Mouse (Mus musculus): ENCODE measurements around the gene 2200002D01Rik. TPM values are rescaled to one million over a fixed set of nuclear protein-coding genes. Genes with fewer than 3 reads are reported as not detected.

Gene 2200002D01Rik
- total and polyA plus RNA-seq, 3 experiments = 0.22 TPM; not detected in 2

DNA sequence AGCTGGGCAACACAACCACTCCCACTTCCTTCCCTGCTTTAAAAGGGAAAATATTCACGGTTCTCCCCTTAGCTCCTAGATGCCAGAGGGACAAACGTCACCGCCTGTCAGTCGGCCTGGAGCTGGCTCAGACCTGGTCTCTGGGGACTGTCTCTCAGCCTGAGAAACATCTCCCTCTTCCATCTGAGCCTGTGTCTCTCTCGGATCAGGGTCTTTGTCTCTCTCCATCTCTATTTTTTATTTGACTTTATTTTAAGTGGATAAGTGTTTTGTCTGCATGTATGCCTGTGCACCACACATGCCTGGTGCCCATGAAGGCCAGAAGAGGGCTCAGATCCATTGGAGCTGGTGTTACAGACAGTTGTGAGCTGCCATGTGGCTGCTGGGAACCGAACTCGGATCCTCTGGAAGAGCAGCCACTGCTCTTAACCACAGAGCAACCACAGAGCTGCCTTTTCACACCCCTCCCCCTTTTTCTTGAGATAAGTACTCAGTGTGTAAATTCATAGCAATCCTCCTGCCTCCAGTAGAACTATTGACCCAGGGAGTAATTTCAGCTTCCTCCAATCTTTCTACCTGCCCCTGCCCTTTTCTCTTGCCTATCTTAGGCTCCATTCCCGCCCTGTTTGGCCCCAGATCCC is 44.3 kb upstream of the 2200002D01Rik start:
- H3K36me3 ChIP-seq (replicated peaks) = no peaks in the 10 kb centered on the region
- no peak for DNase-seq (ENCODE audit: low spot score)
- no peaks in the 10 kb centered on the region for H3K9me3 ChIP-seq (replicated peaks)
- H3K4me1 ChIP-seq (ENCODE audit: insufficient read depth, low read depth, low read length) = peaks cover 39% of the 10 kb centered on the region
- H3K27me3 ChIP-seq (ENCODE audit: insufficient read depth, low read length) = peaks cover 43% of the 10 kb centered on the region
- ATAC-seq (ENCODE audit: extremely low read depth, insufficient number of reproducible peaks, low FRiP score, poor library complexity, severe bottlenecking) = no peak
- H3K4me3 ChIP-seq (ENCODE audit: low read depth, low read length) = no peak overlapping the region
- TF ChIP-seq POLR2AphosphoS5 (IDR thresholded peaks at IDR 0.05; ENCODE audit: insufficient replicate concordance, low read depth, low read length) (no peak), TAL1 (conservative IDR thresholded peaks at IDR 0.05; ENCODE audit: low read depth, low read length) (no peak), GATA2 (IDR thresholded peaks at IDR 0.05; ENCODE audit: borderline replicate concordance, low read depth, low read length) (no peak), GATA1 (IDR thresholded peaks at IDR 0.05; ENCODE audit: borderline replicate concordance, low read length) (no peak), CTCF (IDR thresholded peaks at IDR 0.05; ENCODE audit: low read depth, low read length) (no peak)

DNA sequence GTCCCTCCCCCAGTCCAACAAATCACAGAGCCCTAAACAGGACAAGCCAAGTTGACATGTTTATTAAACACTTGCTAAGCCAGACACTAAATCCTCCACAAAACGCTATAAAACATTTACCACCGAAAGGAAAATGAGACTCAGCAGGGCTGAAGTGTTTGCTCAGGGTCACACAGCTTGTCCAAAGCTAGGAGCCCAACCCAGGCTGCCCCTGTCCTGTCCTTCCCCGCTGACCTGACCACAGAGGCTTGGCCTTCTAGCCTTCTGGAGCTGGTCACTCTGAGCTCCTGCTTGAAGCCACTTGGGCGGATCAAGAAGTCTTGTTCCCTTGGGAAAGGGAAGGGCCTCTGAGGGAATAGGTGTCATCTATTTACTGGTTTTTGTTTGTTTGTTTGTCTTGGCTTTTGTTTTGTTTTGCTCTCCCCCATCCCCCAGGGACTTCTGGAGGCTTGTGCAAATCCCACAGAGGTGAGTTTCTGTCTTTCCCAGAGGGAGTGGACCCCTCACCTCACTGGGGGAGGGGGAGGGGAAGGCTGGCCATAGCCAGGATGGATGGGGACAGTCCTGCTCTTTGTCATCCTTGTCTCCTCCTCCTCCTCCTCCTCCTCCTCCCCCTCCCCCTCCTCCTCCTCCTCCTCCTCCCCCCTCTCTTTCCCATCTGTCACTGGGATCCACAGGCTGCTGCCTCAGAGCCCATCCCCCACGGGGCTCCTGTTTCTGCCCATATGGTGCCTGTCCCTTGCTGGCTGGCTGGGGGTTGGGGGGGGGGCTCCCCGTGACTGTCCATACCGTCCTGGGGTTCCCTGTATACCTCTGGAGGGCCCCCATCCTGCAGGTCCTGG is 43.6 kb upstream of the 2200002D01Rik start:
- peaks cover 50% of the 10 kb centered on the region for H3K27me3 ChIP-seq (ENCODE audit: insufficient read depth, low read length)
- TF ChIP-seq GATA2 (IDR thresholded peaks at IDR 0.05; ENCODE audit: borderline replicate concordance, low read depth, low read length) (no peak), TAL1 (conservative IDR thresholded peaks at IDR 0.05; ENCODE audit: low read depth, low read length) (no peak), POLR2AphosphoS5 (IDR thresholded peaks at IDR 0.05; ENCODE audit: insufficient replicate concordance, low read depth, low read length) (no peak), CTCF (IDR thresholded peaks at IDR 0.05; ENCODE audit: low read depth, low read length) (no peak), GATA1 (IDR thresholded peaks at IDR 0.05; ENCODE audit: borderline replicate concordance, low read length) (no peak)
- no peak for ATAC-seq (ENCODE audit: extremely low read depth, insufficient number of reproducible peaks, low FRiP score, poor library complexity, severe bottlenecking)

DNA sequence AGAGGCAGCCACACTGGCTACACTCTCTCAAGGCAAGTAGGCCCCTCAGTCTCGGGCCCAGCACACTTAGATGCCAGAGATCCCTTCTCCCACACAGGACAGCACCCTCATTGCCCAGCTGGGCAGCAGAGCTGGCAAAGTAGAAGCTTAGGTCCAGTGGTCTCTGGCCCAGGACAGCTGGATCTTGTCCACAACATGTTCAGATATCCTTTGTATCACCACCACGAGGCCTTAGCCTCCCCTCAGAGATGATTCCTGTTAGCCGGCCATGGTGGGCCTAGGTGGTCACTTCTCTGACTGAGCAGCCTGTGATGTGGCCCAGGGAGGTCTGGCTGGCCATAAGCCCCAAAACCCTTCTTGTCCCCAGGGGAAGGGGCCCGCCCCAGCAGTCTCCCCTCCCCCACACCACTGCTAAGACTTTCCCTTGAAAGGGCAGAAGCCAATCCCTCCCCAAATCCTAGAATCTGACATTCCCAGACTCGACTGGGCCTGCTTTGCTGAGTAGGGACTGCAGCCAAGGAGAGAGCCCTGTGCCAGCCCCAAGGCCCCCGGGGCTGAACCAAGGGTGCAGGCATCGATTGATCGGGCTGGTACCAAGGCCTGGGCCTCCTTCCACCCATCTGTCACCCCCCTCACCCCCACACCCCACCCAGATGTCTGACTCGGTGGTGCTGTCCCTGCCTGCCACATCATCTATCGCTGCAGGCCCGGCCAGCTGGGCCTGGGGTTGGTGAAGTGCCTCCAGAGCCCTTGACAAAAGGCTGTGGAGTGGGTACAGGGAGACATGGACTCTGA is 42.6 kb upstream of the 2200002D01Rik start:
- Histone ChIP-seq H3K9me3 (replicated peaks) (no peaks in the 10 kb centered on the region), H3K4me3 (ENCODE audit: low read depth, low read length) (no peak overlapping the region), H3K4me1 (ENCODE audit: insufficient read depth, low read depth, low read length) (peaks cover 41% of the 10 kb centered on the region), H3K27me3 (ENCODE audit: insufficient read depth, low read length) (peaks cover 45% of the 10 kb centered on the region), H3K36me3 (replicated peaks) (no peaks in the 10 kb centered on the region)
- ATAC-seq (ENCODE audit: extremely low read depth, insufficient number of reproducible peaks, low FRiP score, poor library complexity, severe bottlenecking) (no peak), DNase-seq (ENCODE audit: low spot score) (no peak)
- TF ChIP-seq GATA1 (IDR thresholded peaks at IDR 0.05; ENCODE audit: borderline replicate concordance, low read length) (no peak), POLR2AphosphoS5 (IDR thresholded peaks at IDR 0.05; ENCODE audit: insufficient replicate concordance, low read depth, low read length) (no peak), GATA2 (IDR thresholded peaks at IDR 0.05; ENCODE audit: borderline replicate concordance, low read depth, low read length) (no peak), CTCF (IDR thresholded peaks at IDR 0.05; ENCODE audit: low read depth, low read length) (no peak)

More for the DNA sequence above, 43.6 kb upstream of the 2200002D01Rik start:
- peaks cover 43% of the 10 kb centered on the region for H3K4me1 ChIP-seq (ENCODE audit: insufficient read depth, low read depth, low read length)
- no peak overlapping the region for H3K4me3 ChIP-seq (ENCODE audit: low read depth, low read length)
- no peaks in the 10 kb centered on the region for H3K9me3 ChIP-seq (replicated peaks)
- no peaks in the 10 kb centered on the region for H3K36me3 ChIP-seq (replicated peaks)
- no peak for DNase-seq (ENCODE audit: low spot score)

DNA sequence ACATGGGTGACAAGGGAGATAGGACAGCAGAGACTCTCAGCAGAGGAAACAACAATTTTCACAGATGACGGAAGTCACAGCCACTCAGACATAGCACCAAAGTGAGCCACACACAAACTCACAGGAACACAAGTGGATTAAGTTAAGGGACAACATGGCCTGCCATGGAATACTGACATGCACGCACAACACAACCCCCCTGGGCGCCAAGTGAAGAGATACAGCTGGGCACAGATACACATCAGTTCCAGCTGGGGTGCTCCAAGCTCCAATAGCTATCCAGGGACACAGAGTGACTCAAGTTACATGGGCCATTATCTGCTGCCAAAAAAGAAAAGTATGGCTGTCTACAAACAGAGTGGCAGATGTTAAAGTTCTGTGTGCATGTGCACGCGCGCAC is 41.6 kb upstream of the 2200002D01Rik start:
- H3K4me1 ChIP-seq (ENCODE audit: insufficient read depth, low read depth, low read length) = peaks cover 41% of the 10 kb centered on the region
- no peaks in the 10 kb centered on the region for H3K9me3 ChIP-seq (replicated peaks)
- ATAC-seq (ENCODE audit: extremely low read depth, insufficient number of reproducible peaks, low FRiP score, poor library complexity, severe bottlenecking) (no peak), DNase-seq (ENCODE audit: low spot score) (no peak)
- peaks cover 42% of the 10 kb centered on the region for H3K27me3 ChIP-seq (ENCODE audit: insufficient read depth, low read length)
- H3K36me3 ChIP-seq (replicated peaks) = no peaks in the 10 kb centered on the region
- H3K4me3 ChIP-seq (ENCODE audit: low read depth, low read length) = no peak overlapping the region
- TF ChIP-seq POLR2AphosphoS5 (IDR thresholded peaks at IDR 0.05; ENCODE audit: insufficient replicate concordance, low read depth, low read length) = no peak

DNA sequence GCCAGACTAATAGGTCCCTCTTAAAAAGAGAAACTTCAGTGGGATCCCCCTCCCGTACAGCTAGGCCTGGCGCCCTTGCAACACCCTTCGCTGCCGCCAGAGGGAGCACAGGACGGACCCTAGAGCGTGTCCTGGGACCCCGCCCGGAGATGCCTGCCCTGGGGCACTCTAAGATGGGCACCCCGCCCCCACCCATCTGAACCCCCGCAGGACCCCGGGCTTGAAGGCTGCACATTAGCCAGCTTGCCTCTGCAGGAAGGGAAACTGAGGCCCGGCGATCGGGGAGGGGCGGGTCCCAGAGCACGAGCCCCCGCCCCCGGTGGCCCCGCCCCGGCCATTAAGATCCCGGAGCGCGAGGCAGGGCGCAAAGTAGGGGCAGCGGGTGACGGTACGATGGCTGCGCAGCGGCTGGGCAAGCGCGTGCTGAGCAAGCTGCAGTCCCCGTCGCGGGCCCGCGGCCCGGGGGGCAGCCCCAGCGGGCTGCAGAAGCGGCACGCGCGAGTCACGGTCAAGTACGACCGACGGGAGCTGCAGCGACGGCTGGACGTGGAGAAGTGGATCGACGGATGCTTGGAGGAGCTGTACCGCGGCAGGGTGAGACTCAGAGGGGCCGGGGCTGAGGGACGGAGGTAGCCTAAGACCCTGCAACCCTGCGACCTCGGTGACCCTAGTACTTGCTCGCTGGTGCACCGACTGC is 40.8 kb upstream of the 2200002D01Rik start, which contains the start of gene Ppp1r14a:
Gene Ppp1r14a, plus strand, starts transcription at position 367 of the 697 bp plus-strand sequence.
- Histone ChIP-seq H3K4me1 (ENCODE audit: insufficient read depth, low read depth, low read length) (peaks cover 38% of the 10 kb centered on the region), H3K36me3 (replicated peaks) (no peaks in the 10 kb centered on the region), H3K9me3 (replicated peaks) (no peaks in the 10 kb centered on the region), H3K27me3 (ENCODE audit: insufficient read depth, low read length) (peaks cover 39% of the 10 kb centered on the region), H3K4me3 (ENCODE audit: low read depth, low read length) (peak within 1 kb of the TSS; percentile 67; the same call in 1 of the 2 replicates)
- DNase-seq (ENCODE audit: low spot score) = no peak
- ATAC-seq (ENCODE audit: extremely low read depth, insufficient number of reproducible peaks, low FRiP score, poor library complexity, severe bottlenecking) = no peak
- TF ChIP-seq GATA2 (IDR thresholded peaks at IDR 0.05; ENCODE audit: borderline replicate concordance, low read depth, low read length) (no peak), CTCF (IDR thresholded peaks at IDR 0.05; ENCODE audit: low read depth, low read length) (peak; percentile 86)

DNA sequence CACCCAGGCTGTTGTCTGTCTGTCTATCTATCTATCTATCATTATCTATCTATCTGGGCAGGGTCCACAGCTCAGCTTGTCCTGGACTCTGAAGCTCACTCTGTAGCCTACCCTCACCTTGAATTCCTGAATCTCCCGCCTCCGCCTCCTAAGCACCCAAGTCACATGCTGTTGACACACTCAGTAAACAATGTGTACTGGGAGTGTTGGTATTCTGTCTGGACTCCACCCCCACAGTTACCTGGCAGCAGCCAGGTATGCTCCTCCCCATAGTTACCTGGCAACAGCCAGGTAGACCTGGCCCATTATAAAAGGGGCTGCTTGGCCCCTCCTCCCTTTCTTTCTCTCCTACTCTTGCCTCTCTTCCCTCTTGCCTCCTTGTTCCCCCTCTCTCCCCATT is 39.8 kb upstream of the 2200002D01Rik start:
- Histone ChIP-seq H3K9me3 (replicated peaks) (no peaks in the 10 kb centered on the region), H3K4me3 (ENCODE audit: low read depth, low read length) (no peak overlapping the region), H3K27me3 (ENCODE audit: insufficient read depth, low read length) (peaks cover 30% of the 10 kb centered on the region), H3K4me1 (ENCODE audit: insufficient read depth, low read depth, low read length) (peaks cover 31% of the 10 kb centered on the region), H3K36me3 (replicated peaks) (no peaks in the 10 kb centered on the region)
- ATAC-seq (ENCODE audit: extremely low read depth, insufficient number of reproducible peaks, low FRiP score, poor library complexity, severe bottlenecking) (no peak), DNase-seq (ENCODE audit: low spot score) (no peak)
- TF ChIP-seq POLR2AphosphoS5 (IDR thresholded peaks at IDR 0.05; ENCODE audit: insufficient replicate concordance, low read depth, low read length) (no peak), GATA1 (IDR thresholded peaks at IDR 0.05; ENCODE audit: borderline replicate concordance, low read length) (no peak), GATA2 (IDR thresholded peaks at IDR 0.05; ENCODE audit: borderline replicate concordance, low read depth, low read length) (no peak), TAL1 (conservative IDR thresholded peaks at IDR 0.05; ENCODE audit: low read depth, low read length) (no peak), CTCF (IDR thresholded peaks at IDR 0.05; ENCODE audit: low read depth, low read length) (no peak)

All from G1E (cell line).